Mouse (Mus musculus): Measurements from ENCODE around the gene Ece1. TPM values are rescaled to one million over a fixed set of nuclear protein-coding genes. Genes with fewer than 3 reads are reported as not detected.
"Not testable (repeated sequence)": the region's sequence is repeated elsewhere in the genome, so short reads cannot be mapped to it uniquely, and the experiment has no call there.

The Ece1 gene
- polyA plus RNA-seq, 1 experiment from 2014 or later: 41.4 TPM

GRCm38 (mm10) chr4:137835624-137836337 lies 26.3 kb upstream of the Ece1 start:
- 17% methylated on average over 14 of the region's 14 CpGs for WGBS
- H3K4me1 ChIP-seq: peaks cover 8% of the 10 kb centered on the region; the same call in 1 of the 2 replicates
- DNase-seq (ENCODE audit: low spot score): peak; percentile 79
- H3K36me3 ChIP-seq: no peaks in the 10 kb centered on the region
- H3K9me3 ChIP-seq (replicated peaks): no peaks in the 10 kb centered on the region
- H3K27ac ChIP-seq: no peak overlapping the region
- peaks cover 17% of the 10 kb centered on the region; the same call in 1 of the 2 replicates for H3K27me3 ChIP-seq (ENCODE audit: low read depth, poor library complexity, severe bottlenecking)
- H3K4me3 ChIP-seq: peak overlapping the region; percentile 23

DNA sequence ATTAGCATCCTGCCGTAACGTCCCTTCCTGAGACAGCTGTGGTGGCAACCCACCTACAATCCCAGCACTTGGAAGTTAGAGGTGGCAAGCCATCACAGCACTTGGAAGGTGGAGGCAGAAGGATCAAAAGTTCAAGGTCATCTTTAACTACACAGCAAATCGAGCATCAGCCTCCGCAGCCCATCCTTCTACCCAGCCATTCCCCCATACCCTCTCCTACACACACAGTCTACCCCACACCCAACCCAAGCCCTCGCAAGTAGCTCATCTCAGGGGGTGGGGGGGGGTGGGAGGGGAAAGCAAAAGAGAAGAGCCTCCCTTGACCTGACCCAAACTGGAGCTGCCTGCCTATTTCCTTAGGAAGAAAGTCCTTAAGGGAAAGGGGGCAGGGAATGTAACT lies 25.3 kb upstream of the Ece1 start:
- Histone ChIP-seq H3K27ac (no peak overlapping the region), H3K4me3 (no peak overlapping the region), H3K36me3 (no peaks in the 10 kb centered on the region), H3K27me3 (ENCODE audit: low read depth, poor library complexity, severe bottlenecking) (0 out of 2 replicates have a peak, but pooled peaks cover 17% of the 10 kb centered on the region), H3K9me3 (replicated peaks) (no peaks in the 10 kb centered on the region), H3K4me1 (peaks cover 8% of the 10 kb centered on the region; the same call in 1 of the 2 replicates)
- DNase-seq (ENCODE audit: low spot score): no peak
- 87% methylated on average over 5 of the region's 5 CpGs for WGBS

- 0 out of 2 replicates have a peak, but pooled peaks cover 21% of the 10 kb centered on the region for H3K27me3 ChIP-seq (ENCODE audit: low read depth, poor library complexity, severe bottlenecking)
- peaks cover 8% of the 10 kb centered on the region; the same call in 1 of the 2 replicates for H3K4me1 ChIP-seq
- DNase-seq (ENCODE audit: low spot score): no peak
- WGBS: 88% methylated on average over 8 of the region's 8 CpGs
- H3K4me3 ChIP-seq: no peak overlapping the region
- H3K36me3 ChIP-seq: no peaks in the 10 kb centered on the region
- H3K9me3 ChIP-seq (replicated peaks): no peaks in the 10 kb centered on the region
- no peak overlapping the region for H3K27ac ChIP-seq
Observed at GRCm38 (mm10) chr4:137837792-137838191, 24.2 kb upstream of the Ece1 start.

DNA sequence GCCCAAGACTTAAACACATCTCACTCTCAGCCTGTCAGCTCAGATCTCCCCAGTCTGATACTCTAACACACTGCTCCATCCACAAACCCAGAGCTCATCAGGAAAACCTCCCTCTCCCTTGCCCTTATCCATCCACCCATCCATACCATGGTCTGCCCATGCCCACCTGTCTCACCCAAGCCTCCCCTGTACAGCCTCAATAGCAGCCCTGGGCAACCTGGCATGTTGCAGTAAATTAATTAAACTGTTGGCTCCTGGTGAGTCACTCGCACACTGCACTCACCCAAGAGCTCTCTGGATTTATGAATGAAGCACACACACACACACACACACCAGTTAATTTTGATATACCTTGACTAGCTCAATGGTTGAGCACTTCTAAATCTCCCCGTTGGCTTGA lies 23.2 kb upstream of the Ece1 start:
- 90% methylated on average over 2 of the region's 2 CpGs for WGBS
- no peak overlapping the region for H3K27ac ChIP-seq
- no peak overlapping the region for H3K4me3 ChIP-seq
- 0 out of 2 replicates have a peak, but pooled peaks cover 21% of the 10 kb centered on the region for H3K27me3 ChIP-seq (ENCODE audit: low read depth, poor library complexity, severe bottlenecking)
- DNase-seq (ENCODE audit: low spot score): no peak
- peaks cover 8% of the 10 kb centered on the region; the same call in 1 of the 2 replicates for H3K4me1 ChIP-seq
- no peaks in the 10 kb centered on the region for H3K36me3 ChIP-seq
- H3K9me3 ChIP-seq (replicated peaks): no peaks in the 10 kb centered on the region

DNA sequence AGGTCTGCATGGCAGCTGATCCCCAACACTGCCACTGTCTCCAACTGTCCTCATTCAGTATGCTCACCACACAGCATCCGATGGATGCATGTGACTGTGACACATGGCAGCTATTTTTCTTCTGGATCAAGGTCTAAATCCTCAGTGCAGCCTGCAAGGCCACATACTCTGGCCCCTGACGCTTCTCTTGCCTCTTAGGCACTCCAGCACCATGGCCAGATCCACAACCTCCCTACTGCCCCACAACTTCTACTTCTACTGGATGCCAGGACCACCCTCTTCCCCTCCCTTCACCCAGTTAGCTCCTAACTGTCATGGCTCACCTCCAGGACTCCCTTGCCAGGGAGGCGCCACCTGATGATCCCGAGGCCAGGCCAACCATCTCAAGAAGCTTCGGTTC lies 22.6 kb upstream of the Ece1 start:
- Histone ChIP-seq H3K27ac (no peak overlapping the region), H3K4me1 (peaks cover 8% of the 10 kb centered on the region; the same call in 1 of the 2 replicates), H3K4me3 (no peak overlapping the region), H3K9me3 (replicated peaks) (no peaks in the 10 kb centered on the region), H3K36me3 (no peaks in the 10 kb centered on the region), H3K27me3 (ENCODE audit: low read depth, poor library complexity, severe bottlenecking) (0 out of 2 replicates have a peak, but pooled peaks cover 21% of the 10 kb centered on the region)
- 84% methylated on average over 5 of the region's 5 CpGs for WGBS
- no peak for DNase-seq (ENCODE audit: low spot score)

- H3K9me3 ChIP-seq (replicated peaks): no peaks in the 10 kb centered on the region
- H3K36me3 ChIP-seq: no peaks in the 10 kb centered on the region
- peak; percentile 90 for DNase-seq (ENCODE audit: low spot score)
- no peak overlapping the region for H3K4me3 ChIP-seq
- 22% methylated on average over 11 of the region's 11 CpGs for WGBS
- H3K27ac ChIP-seq: no peak overlapping the region
- 0 out of 2 replicates have a peak, but pooled peaks cover 14% of the 10 kb centered on the region for H3K27me3 ChIP-seq (ENCODE audit: low read depth, poor library complexity, severe bottlenecking)
- no peaks in the 10 kb centered on the region for H3K4me1 ChIP-seq
Observed at GRCm38 (mm10) chr4:137844656-137845055, 17.4 kb upstream of the Ece1 start.

DNA sequence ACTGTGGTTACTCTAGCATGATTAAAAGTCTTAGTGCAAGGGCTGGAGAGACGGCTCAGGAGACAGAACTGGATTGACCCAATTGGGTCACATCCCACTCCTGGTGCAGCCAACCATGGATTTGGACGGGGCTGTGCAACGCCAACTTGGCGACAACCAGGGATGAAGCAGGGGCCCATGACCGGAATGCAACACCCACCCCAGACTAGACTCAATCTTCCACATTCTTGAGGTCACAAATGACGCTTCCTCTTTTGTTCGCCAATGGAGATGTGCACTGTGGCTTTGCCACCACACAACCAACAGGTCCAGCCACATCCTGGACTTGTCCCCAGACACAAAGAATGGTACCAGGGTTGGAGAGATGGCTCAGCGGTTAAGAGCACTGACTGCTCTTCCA lies 14.4 kb upstream of the Ece1 start:
- not testable (repeated sequence) for H3K36me3 ChIP-seq; H3K27me3 ChIP-seq (ENCODE audit: low read depth, poor library complexity, severe bottlenecking); H3K27ac ChIP-seq; DNase-seq (ENCODE audit: low spot score); H3K4me1 ChIP-seq; H3K9me3 ChIP-seq (replicated peaks); H3K4me3 ChIP-seq
- WGBS: 90% methylated on average over 8 of the region's 8 CpGs

GRCm38 (mm10) chr4:137850161-137850560 lies 11.9 kb upstream of the Ece1 start:
- no peak overlapping the region for H3K4me3 ChIP-seq
- H3K4me1 ChIP-seq: peaks cover 6% of the 10 kb centered on the region
- 88% methylated on average over 6 of the region's 6 CpGs for WGBS
- no peaks in the 10 kb centered on the region for H3K9me3 ChIP-seq (replicated peaks)
- H3K36me3 ChIP-seq: no peaks in the 10 kb centered on the region
- DNase-seq (ENCODE audit: low spot score): no peak
- no peaks in the 10 kb centered on the region for H3K27me3 ChIP-seq (ENCODE audit: low read depth, poor library complexity, severe bottlenecking)
- no peak overlapping the region for H3K27ac ChIP-seq

GRCm38 (mm10) chr4:137851484-137851883 lies 10.6 kb upstream of the Ece1 start:
- H3K4me3 ChIP-seq: no peak overlapping the region
- H3K27ac ChIP-seq: no peak overlapping the region
- peak; percentile 65 for DNase-seq (ENCODE audit: low spot score)
- H3K4me1 ChIP-seq: peaks cover 13% of the 10 kb centered on the region
- WGBS: 72% methylated on average over 2 of the region's 2 CpGs
- H3K27me3 ChIP-seq (ENCODE audit: low read depth, poor library complexity, severe bottlenecking): no peaks in the 10 kb centered on the region
- H3K9me3 ChIP-seq (replicated peaks): no peaks in the 10 kb centered on the region
- H3K36me3 ChIP-seq: no peaks in the 10 kb centered on the region

DNA sequence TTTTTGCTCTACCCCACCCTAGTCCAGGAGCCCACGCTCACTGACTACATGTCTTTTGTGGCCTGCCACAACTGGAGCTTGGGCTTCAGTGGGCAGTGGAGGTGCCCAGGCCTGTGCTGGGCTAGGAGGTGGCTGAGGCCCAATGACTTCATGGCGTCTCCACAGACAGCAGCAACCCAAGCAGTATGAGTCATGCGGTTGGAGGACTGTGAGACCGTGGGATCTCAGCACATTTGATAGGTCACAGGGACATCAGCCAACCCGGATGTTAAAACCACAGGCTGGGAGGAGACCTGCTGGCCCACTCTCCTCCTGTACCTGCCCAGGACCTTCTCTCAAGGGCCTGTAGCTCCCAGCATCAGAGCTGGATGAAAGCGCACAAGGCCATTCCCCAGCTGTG lies 8.2 kb upstream of the Ece1 start:
- Histone ChIP-seq H3K36me3 (no peaks in the 10 kb centered on the region), H3K4me3 (no peak overlapping the region), H3K27me3 (ENCODE audit: low read depth, poor library complexity, severe bottlenecking) (no peaks in the 10 kb centered on the region), H3K9me3 (replicated peaks) (no peaks in the 10 kb centered on the region), H3K4me1 (peaks cover 13% of the 10 kb centered on the region), H3K27ac (no peak overlapping the region)
- WGBS: 88% methylated on average over 6 of the region's 6 CpGs
- no peak for DNase-seq (ENCODE audit: low spot score)

DNA sequence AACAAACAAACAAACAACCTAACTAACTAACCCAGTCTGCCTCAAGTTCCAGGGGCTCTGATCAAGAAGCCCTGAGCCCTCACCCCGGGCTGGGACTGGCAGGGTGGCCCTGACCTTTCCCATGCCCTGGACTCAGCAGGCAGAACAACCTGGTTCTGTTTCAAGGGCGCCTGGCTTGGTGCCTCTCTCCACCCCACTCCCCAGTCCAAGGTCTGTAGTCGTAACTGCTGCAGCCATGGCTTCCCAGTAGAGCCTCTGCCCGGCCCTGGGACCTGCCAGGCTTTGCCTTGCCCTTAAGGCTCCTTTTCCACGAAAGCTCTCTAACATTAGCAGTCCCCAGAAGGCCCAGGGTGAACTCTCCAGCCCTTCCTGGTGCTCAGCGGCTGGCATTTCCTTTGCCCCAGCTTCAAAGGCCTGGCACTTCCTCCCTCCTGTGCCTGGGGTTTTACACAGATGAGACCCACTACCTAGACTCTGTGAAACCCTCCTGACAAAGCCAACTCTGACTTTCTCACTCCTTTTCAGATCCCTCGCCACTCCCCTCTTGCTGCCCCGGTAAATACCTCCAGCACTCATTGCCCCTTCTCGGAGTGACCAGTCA lies 6.2 kb upstream of the Ece1 start:
- WGBS: 57% methylated on average over 9 of the region's 9 CpGs

DNA sequence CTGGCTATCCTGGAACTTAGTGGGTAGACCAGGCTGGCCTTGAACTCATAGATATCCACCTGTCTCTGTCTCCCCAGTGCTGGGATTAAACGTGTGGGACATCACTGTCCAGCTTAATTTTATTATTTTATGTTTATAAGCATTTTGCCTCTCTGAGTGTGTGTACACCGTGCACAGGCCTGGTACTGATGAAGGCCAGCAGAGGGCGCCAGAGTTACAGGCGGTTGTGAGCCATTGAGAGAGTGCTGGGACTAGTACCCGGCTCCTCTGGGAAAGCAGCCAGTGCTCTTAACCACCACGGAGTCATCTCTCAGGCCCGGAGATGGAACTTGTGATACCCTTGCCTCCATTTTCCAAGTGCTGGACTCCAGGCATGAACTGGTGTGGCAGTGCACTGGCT lies 4.9 kb upstream of the Ece1 start:
- peak; percentile 80 for DNase-seq (ENCODE audit: low spot score)
- no peak overlapping the region for H3K4me3 ChIP-seq
- no peaks in the 10 kb centered on the region for H3K9me3 ChIP-seq (replicated peaks)
- peaks cover 24% of the 10 kb centered on the region for H3K4me1 ChIP-seq
- no peaks in the 10 kb centered on the region for H3K36me3 ChIP-seq
- H3K27me3 ChIP-seq (ENCODE audit: low read depth, poor library complexity, severe bottlenecking): no peaks in the 10 kb centered on the region
- WGBS: 30% methylated on average over 7 of the region's 7 CpGs
- no peak overlapping the region; the same call in 1 of the 2 replicates for H3K27ac ChIP-seq

More for the DNA sequence above, 6.2 kb upstream of the Ece1 start:
- peak overlapping the region; percentile 56 for H3K27ac ChIP-seq
- no peaks in the 10 kb centered on the region for H3K9me3 ChIP-seq (replicated peaks)
- DNase-seq (ENCODE audit: low spot score): no peak
- H3K4me3 ChIP-seq: no peak overlapping the region
- no peaks in the 10 kb centered on the region for H3K36me3 ChIP-seq
- H3K4me1 ChIP-seq: peaks cover 13% of the 10 kb centered on the region
- H3K27me3 ChIP-seq (ENCODE audit: low read depth, poor library complexity, severe bottlenecking): no peaks in the 10 kb centered on the region

DNA sequence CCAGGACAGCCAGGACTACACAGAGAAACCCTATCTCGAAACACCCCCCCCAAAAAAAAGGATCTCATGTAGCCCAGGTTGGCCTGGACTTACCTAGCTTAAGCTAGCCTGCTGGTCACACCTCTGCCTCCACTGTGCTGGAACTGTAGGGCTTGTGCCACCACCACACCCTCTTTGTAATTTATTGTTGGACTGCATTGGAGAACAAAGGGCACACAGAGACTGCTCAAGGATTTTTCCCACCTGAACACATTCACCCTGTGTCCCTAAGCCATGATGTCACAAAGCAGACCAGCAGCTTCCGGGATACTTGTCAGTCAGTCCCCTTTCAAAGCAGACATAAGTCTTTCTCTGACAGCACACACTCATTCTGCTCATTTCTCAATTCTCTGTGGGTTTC lies 3.7 kb upstream of the Ece1 start:
- H3K27me3 ChIP-seq (ENCODE audit: low read depth, poor library complexity, severe bottlenecking): no peaks in the 10 kb centered on the region
- DNase-seq (ENCODE audit: low spot score): no peak
- no peaks in the 10 kb centered on the region for H3K36me3 ChIP-seq
- H3K27ac ChIP-seq: no peak overlapping the region
- 85% methylated on average over 2 of the region's 2 CpGs for WGBS
- H3K9me3 ChIP-seq (replicated peaks): no peaks in the 10 kb centered on the region
- peaks cover 29% of the 10 kb centered on the region for H3K4me1 ChIP-seq
- H3K4me3 ChIP-seq: no peak overlapping the region
